Mouse (Mus musculus): Measurements from ENCODE around the gene Efna2. TPM values are rescaled to one million over a fixed set of nuclear protein-coding genes. Genes with fewer than 3 reads are reported as not detected.

Efna2 gene
- polyA plus RNA-seq, 1 experiment from 2014 or later, result 0.53 TPM

DNA sequence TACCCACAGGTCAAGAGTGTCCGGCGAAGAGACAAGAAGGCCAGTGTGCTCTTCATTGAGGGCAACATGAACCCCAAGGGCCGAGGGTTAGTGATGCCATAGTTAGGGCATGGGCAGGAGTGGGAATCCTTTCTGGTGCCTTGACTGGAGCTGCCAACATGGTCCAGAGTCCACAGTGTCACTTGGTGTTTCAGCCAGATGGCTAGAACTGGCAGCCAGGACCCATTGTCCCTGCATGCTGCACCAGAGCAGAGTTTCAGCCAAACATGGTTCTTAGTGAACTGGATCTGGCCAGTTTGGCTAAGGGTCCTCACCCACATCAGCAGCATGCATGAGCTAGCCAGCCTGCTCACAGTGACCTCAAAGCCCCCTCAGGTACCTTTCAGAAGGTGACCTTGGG, 59.0 kb downstream of the Efna2 start:
- H3K36me3 ChIP-seq (ENCODE audit: control insufficient read depth, insufficient read depth), result peaks cover 39% of the 10 kb centered on the region
- 76% methylated on average over 3 of the region's 3 CpGs for WGBS (ENCODE audit: insufficient replicate concordance)
- ATAC-seq (ENCODE audit: low read depth), result no peak
- no peak overlapping the region for H3K4me2 ChIP-seq (ENCODE audit: low read depth, low read length)
- no peak overlapping the region for H3K4me3 ChIP-seq (ENCODE audit: low read depth, low read length)
- no peaks in the 10 kb centered on the region; the same call in 1 of the 2 replicates for H3K4me1 ChIP-seq (ENCODE audit: control insufficient read depth, low read depth, low read length)
- H3K27me3 ChIP-seq (ENCODE audit: control insufficient read depth, insufficient read depth, low read depth, low read length), result no peaks in the 10 kb centered on the region
- no peak overlapping the region for H3K27ac ChIP-seq (ENCODE audit: low read length)
- no peak overlapping the region for H3K9ac ChIP-seq (ENCODE audit: low read depth, low read length)
- no peaks in the 10 kb centered on the region for H3K9me3 ChIP-seq (replicated peaks; ENCODE audit: control insufficient read depth, low read length)

Other genes starting within 250 kb of the Efna2 start
- gene Wdr18, start 219.3 kb upstream of the Efna2 start, polyA plus RNA-seq (2015; fragmentation: Nextera tagmentation; extraction: Ambion mirVana), result 42.2 and 44.7 TPM in 2 replicates
- gene Grin3b, start 208.8 kb upstream of the Efna2 start, polyA plus RNA-seq (2015; fragmentation: Nextera tagmentation; extraction: Ambion mirVana), result 0.08 TPM in 1 of 2 replicates, not detected in the other
- 3.0 and 4.8 TPM in 2 replicates for gene Tmem259, start 195.2 kb upstream of the Efna2 start, polyA plus RNA-seq (2015; fragmentation: Nextera tagmentation; extraction: Ambion mirVana)
- gene Cnn2, start 190.9 kb upstream of the Efna2 start, polyA plus RNA-seq (2015; fragmentation: Nextera tagmentation; extraction: Ambion mirVana), result 42.5 and 44.9 TPM in 2 replicates
- gene Abca7, start 183.0 kb upstream of the Efna2 start, polyA plus RNA-seq (2015; fragmentation: Nextera tagmentation; extraction: Ambion mirVana), result 8.6 and 9.0 TPM in 2 replicates
- gene Arhgap45, start 162.8 kb upstream of the Efna2 start, polyA plus RNA-seq (2015; fragmentation: Nextera tagmentation; extraction: Ambion mirVana), result 16.6 and 17.3 TPM in 2 replicates
- gene Polr2e, start 139.7 kb upstream of the Efna2 start, polyA plus RNA-seq (2015; fragmentation: Nextera tagmentation; extraction: Ambion mirVana), result 66.8 and 70.1 TPM in 2 replicates
- 553 and 567 TPM in 2 replicates for gene Gpx4, start 132.3 kb upstream of the Efna2 start, polyA plus RNA-seq (2015; fragmentation: Nextera tagmentation; extraction: Ambion mirVana)
- 10.3 and 11.8 TPM in 2 replicates for gene Sbno2, start 73.9 kb upstream of the Efna2 start, polyA plus RNA-seq (2015; fragmentation: Nextera tagmentation; extraction: Ambion mirVana)
- 13.2 and 14.4 TPM in 2 replicates for gene Stk11, start 63.7 kb upstream of the Efna2 start, polyA plus RNA-seq (2015; fragmentation: Nextera tagmentation; extraction: Ambion mirVana)
- gene Atp5d, start 40.9 kb upstream of the Efna2 start, polyA plus RNA-seq (2015; fragmentation: Nextera tagmentation; extraction: Ambion mirVana), result 288 and 309 TPM in 2 replicates
- 0.44 and 0.65 TPM in 2 replicates for gene Cbarp, start 38.6 kb upstream of the Efna2 start, polyA plus RNA-seq (2015; fragmentation: Nextera tagmentation; extraction: Ambion mirVana)
- 2.3 and 2.6 TPM in 2 replicates for gene Midn, start 31.2 kb upstream of the Efna2 start, polyA plus RNA-seq (2015; fragmentation: Nextera tagmentation; extraction: Ambion mirVana)
- gene Cirbp, start 13.5 kb upstream of the Efna2 start, polyA plus RNA-seq (2015; fragmentation: Nextera tagmentation; extraction: Ambion mirVana), result 13.8 and 14.2 TPM in 2 replicates
- 8.4 and 8.7 TPM in 2 replicates for gene 1600002K03Rik, start 6.5 kb upstream of the Efna2 start, polyA plus RNA-seq (2015; fragmentation: Nextera tagmentation; extraction: Ambion mirVana)
- 14.6 and 14.8 TPM in 2 replicates for gene Mum1, start 47.0 kb downstream of the Efna2 start, polyA plus RNA-seq (2015; fragmentation: Nextera tagmentation; extraction: Ambion mirVana)
- 220 and 223 TPM in 2 replicates for gene Ndufs7, start 69.6 kb downstream of the Efna2 start, polyA plus RNA-seq (2015; fragmentation: Nextera tagmentation; extraction: Ambion mirVana)
- gene Gamt, start 81.5 kb downstream of the Efna2 start, polyA plus RNA-seq (2015; fragmentation: Nextera tagmentation; extraction: Ambion mirVana), result 138 and 166 TPM in 2 replicates
- 21.1 and 21.3 TPM in 2 replicates for gene Dazap1, start 82.0 kb downstream of the Efna2 start, polyA plus RNA-seq (2015; fragmentation: Nextera tagmentation; extraction: Ambion mirVana)
- gene Rps15, start 113.0 kb downstream of the Efna2 start, polyA plus RNA-seq (2015; fragmentation: Nextera tagmentation; extraction: Ambion mirVana), result 460 and 501 TPM in 2 replicates
- gene Apc2, start 116.5 kb downstream of the Efna2 start, polyA plus RNA-seq (2015; fragmentation: Nextera tagmentation; extraction: Ambion mirVana), result 0.12 and 0.23 TPM in 2 replicates
- gene 2310011J03Rik, start 141.1 kb downstream of the Efna2 start, polyA plus RNA-seq (2015; fragmentation: Nextera tagmentation; extraction: Ambion mirVana), result 27.9 and 29.0 TPM in 2 replicates
- gene Pcsk4, start 150.0 kb downstream of the Efna2 start, polyA plus RNA-seq (2015; fragmentation: Nextera tagmentation; extraction: Ambion mirVana), result 3.5 and 4.0 TPM in 2 replicates
- 83.9 and 102 TPM in 2 replicates for gene Reep6, start 150.5 kb downstream of the Efna2 start, polyA plus RNA-seq (2015; fragmentation: Nextera tagmentation; extraction: Ambion mirVana)
- gene Adamtsl5, start 168.9 kb downstream of the Efna2 start, polyA plus RNA-seq (2015; fragmentation: Nextera tagmentation; extraction: Ambion mirVana), result 2.2 and 3.4 TPM in 2 replicates
- gene Plk5, start 177.0 kb downstream of the Efna2 start, polyA plus RNA-seq (2015; fragmentation: Nextera tagmentation; extraction: Ambion mirVana), result 0.05 and 0.18 TPM in 2 replicates
- gene Mex3d, start 208.2 kb downstream of the Efna2 start, polyA plus RNA-seq (2015; fragmentation: Nextera tagmentation; extraction: Ambion mirVana), result 0.32 and 0.60 TPM in 2 replicates
- gene Mbd3, start 220.1 kb downstream of the Efna2 start, polyA plus RNA-seq (2015; fragmentation: Nextera tagmentation; extraction: Ambion mirVana), result 49.2 and 52.7 TPM in 2 replicates
- 509 and 519 TPM in 2 replicates for gene Uqcr11, start 227.3 kb downstream of the Efna2 start, polyA plus RNA-seq (2015; fragmentation: Nextera tagmentation; extraction: Ambion mirVana)

Measured in liver, embryonic 16.5 days (tissue).